Mouse (Mus musculus) midbrain, embryonic 10.5 days (tissue): ENCODE results near the gene Snx13. TPM values are rescaled to one million over a fixed set of nuclear protein-coding genes. Genes with fewer than 3 reads are reported as not detected.

Experiments
- DNase-seq: peaks from one replicate; pipeline ENCODE4 v3.0.0-alpha.2; 2017; ENCODE audit warnings: low spot score
- H3K27ac ChIP-seq: fragments of 300-500 bp; sonication (generic); replicated peaks from 2 replicates; pipeline ENCODE4 v1.5.1; 2016; ENCODE audit warnings: mild to moderate bottlenecking
- H3K27me3 ChIP-seq: fragments of 300-500 bp; sonication (generic); 2 replicates; pipeline ENCODE4 v1.6.1; 2016; ENCODE audit warnings: low read depth, mild to moderate bottlenecking; ENCODE audit not compliant: poor library complexity, severe bottlenecking
- H3K36me3 ChIP-seq: fragments of 300-500 bp; sonication (generic); 2 replicates; pipeline ENCODE4 v1.6.1; 2016; ENCODE audit warnings: mild to moderate bottlenecking, moderate library complexity
- H3K4me1 ChIP-seq: fragments of 300-500 bp; sonication (generic); 2 replicates; pipeline ENCODE4 v1.6.1; 2016
- H3K4me3 ChIP-seq: fragments of 300-500 bp; sonication (generic); 2 replicates; pipeline ENCODE4 v1.5.1; 2016; ENCODE audit warnings: mild to moderate bottlenecking, moderate library complexity
- H3K9me3 ChIP-seq: fragments of 300-500 bp; sonication (generic); replicated peaks from 2 replicates; pipeline ENCODE4 v1.6.1; 2016; ENCODE audit warnings: mild to moderate bottlenecking
- WGBS: fragments of 180-500 bp; shearing (Covaris S2); methylation state at CpG from one replicate; pipeline ENCODE4 v1.1.7; 2016; 5-methylcytosine and 5-hydroxymethylcytosine counted together
- microRNA counts: library from miRNA; unstranded; fragments of <30 nt; microRNA quantifications from one replicate; lab custom pipeline; 2017
- microRNA-seq: library from miRNA; unstranded; fragments of <30 nt; microRNA quantifications from one replicate; pipeline ENCODE4, GENCODE M21; 2017
- polyA plus RNA-seq: library from polyadenylated mRNA; unstranded; fragments of >200 nt; fragmentation: Nextera tagmentation; extraction: Ambion mirVana; gene quantifications from 2 replicates; pipeline ENCODE4 v1.2.1, GENCODE M21; 2016

Gene Snx13
- polyA plus RNA-seq, 1 experiment from 2014 or later = 15.3 TPM

GRCm38 (mm10) chr12:35161690-35162089 lies 114.7 kb downstream of the Snx13 start:
- Histone ChIP-seq H3K4me1 (peaks cover 8% of the 10 kb centered on the region), H3K9me3 (no peaks in the 10 kb centered on the region), H3K27ac (no peak overlapping the region), H3K27me3 (no peaks in the 10 kb centered on the region), H3K36me3 (no peaks in the 10 kb centered on the region), H3K4me3 (no peak overlapping the region)
- no peak for DNase-seq
- 82% methylated on average over 4 of the region's 4 CpGs for WGBS

GRCm38 (mm10) chr12:35170275-35170674 lies 123.3 kb downstream of the Snx13 start:
- 65% methylated on average over 4 of the region's 4 CpGs for WGBS
- Histone ChIP-seq H3K27me3 (no peaks in the 10 kb centered on the region), H3K4me1 (no peaks in the 10 kb centered on the region), H3K9me3 (no peaks in the 10 kb centered on the region), H3K36me3 (no peaks in the 10 kb centered on the region), H3K4me3 (no peak overlapping the region), H3K27ac (no peak overlapping the region)
- no peak for DNase-seq

DNA sequence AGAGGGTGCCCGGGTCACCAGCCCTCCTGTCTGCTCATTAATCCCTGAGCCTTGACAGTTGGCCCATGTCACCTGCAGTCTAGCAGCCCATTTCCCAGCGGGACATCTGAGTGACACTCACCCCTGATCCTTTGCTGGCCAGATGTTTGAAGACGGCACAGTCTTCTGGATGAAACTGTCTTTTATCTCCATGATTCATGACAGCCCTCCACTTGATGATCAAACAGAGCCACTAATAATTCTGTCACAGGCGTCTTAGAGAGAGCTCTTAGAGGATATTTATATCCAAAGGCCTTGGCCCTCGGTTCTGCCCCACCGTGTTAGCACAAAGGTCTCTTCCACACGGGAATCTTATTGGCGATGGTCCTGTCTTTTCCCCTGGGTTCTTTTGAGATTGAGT lies 129.0 kb downstream of the Snx13 start:
- no peaks in the 10 kb centered on the region for H3K36me3 ChIP-seq
- peaks cover 6% of the 10 kb centered on the region; the same call in 1 of the 2 replicates for H3K4me1 ChIP-seq
- no peaks in the 10 kb centered on the region for H3K9me3 ChIP-seq
- no peak overlapping the region for H3K27ac ChIP-seq
- no peaks in the 10 kb centered on the region for H3K27me3 ChIP-seq
- WGBS = 63% methylated on average over 8 of the region's 8 CpGs
- no peak overlapping the region for H3K4me3 ChIP-seq
- no peak for DNase-seq

GRCm38 (mm10) chr12:35176628-35177027 lies 129.6 kb downstream of the Snx13 start:
- no peak for DNase-seq
- 91% methylated on average over 3 of the region's 3 CpGs for WGBS

GRCm38 (mm10) chr12:35182675-35183074 lies 135.7 kb downstream of the Snx13 start:
- Histone ChIP-seq H3K4me1 (no peaks in the 10 kb centered on the region), H3K27me3 (no peaks in the 10 kb centered on the region), H3K4me3 (no peak overlapping the region), H3K27ac (no peak overlapping the region), H3K9me3 (no peaks in the 10 kb centered on the region), H3K36me3 (no peaks in the 10 kb centered on the region)
- WGBS = 15% methylated on average over 3 of the region's 3 CpGs
- DNase-seq = peak; percentile 77

More at GRCm38 (mm10) chr12:35176628-35177027, 129.6 kb downstream of the Snx13 start:
- H3K4me3 ChIP-seq = no peak overlapping the region
- no peaks in the 10 kb centered on the region for H3K27me3 ChIP-seq
- H3K4me1 ChIP-seq = peaks cover 6% of the 10 kb centered on the region; the same call in 1 of the 2 replicates
- no peak overlapping the region for H3K27ac ChIP-seq
- H3K9me3 ChIP-seq = no peaks in the 10 kb centered on the region
- H3K36me3 ChIP-seq = no peaks in the 10 kb centered on the region

- H3K36me3 ChIP-seq = no peaks in the 10 kb centered on the region
- 78% methylated on average over 5 of the region's 5 CpGs for WGBS
- no peaks in the 10 kb centered on the region for H3K9me3 ChIP-seq
- no peaks in the 10 kb centered on the region for H3K4me1 ChIP-seq
- H3K27ac ChIP-seq = no peak overlapping the region
- H3K4me3 ChIP-seq = no peak overlapping the region
- H3K27me3 ChIP-seq = no peaks in the 10 kb centered on the region
- DNase-seq = no peak
These were observed 137.3 kb downstream of the Snx13 start for GRCm38 (mm10) chr12:35184261-35184660.

DNA sequence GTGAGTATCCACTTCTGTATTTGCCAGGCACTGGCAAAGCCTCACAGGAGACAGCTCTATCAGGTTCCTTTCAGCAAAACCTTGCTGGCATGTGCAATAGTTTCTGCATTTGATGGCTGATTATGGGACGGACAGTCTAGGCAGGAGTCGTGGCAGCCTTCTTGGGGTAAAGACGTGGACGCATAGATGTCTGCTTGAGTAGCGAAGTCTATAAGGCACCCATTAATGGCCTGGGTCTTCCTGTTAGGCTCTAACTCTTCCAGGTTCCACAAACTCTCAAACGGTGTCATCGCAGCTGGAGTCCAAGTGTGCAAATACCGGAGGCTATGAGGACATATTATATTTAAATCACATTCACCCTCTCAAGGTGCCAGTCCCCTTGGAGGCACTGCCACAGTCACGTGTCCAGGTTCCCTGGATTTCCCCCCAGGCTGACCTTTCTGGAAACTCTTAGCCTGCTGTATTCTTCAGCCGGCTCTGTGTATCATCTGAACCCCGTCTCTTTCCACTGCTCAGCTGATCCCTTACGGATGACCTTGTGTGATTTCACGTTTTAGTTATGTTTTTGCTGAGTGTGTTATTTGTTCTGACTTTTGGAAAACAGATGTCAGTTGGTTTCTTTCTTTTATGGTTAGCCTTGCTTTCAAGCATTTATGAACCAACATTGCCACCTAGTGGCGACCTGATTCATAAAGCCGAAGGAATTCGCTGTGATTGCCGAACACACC lies 144.9 kb downstream of the Snx13 start:
- no peaks in the 10 kb centered on the region for H3K36me3 ChIP-seq
- peak; percentile 68 for DNase-seq
- H3K27ac ChIP-seq = no peak overlapping the region
- no peaks in the 10 kb centered on the region for H3K27me3 ChIP-seq
- 58% methylated on average over 17 of the region's 17 CpGs for WGBS
- peak overlapping the region; percentile 42; the same call in 1 of the 2 replicates for H3K4me3 ChIP-seq
- H3K4me1 ChIP-seq = no peaks in the 10 kb centered on the region
- no peaks in the 10 kb centered on the region for H3K9me3 ChIP-seq

DNA sequence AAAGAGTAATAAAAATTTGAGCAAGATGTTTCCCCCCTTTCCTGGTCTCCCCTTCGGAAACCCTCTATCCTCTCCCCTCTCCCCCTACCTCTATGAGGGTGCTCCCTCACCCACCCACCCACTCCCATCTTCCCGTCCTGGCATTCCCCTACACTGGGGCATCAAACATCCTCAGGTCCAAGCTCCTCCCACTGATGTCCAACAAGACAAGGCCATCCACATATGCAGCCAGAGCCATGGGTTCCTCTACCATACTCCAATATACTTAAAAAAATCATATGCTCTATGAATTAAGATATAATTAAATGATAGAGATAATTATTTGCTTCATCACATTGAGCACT lies 145.4 kb downstream of the Snx13 start:
- Histone ChIP-seq H3K4me3 (peak overlapping the region; percentile 42; the same call in 1 of the 2 replicates), H3K4me1 (no peaks in the 10 kb centered on the region), H3K27ac (no peak overlapping the region), H3K27me3 (no peaks in the 10 kb centered on the region), H3K36me3 (no peaks in the 10 kb centered on the region), H3K9me3 (no peaks in the 10 kb centered on the region)
- WGBS = 29% methylated on average over 2 of the region's 2 CpGs
- no peak for DNase-seq

MicroRNA genes within 50 kb of the gene (microRNA counts, 519-probe panel; counts per million panel counts)
- not detected for microRNA mmu-miR-680 (lab: Ali Mortazavi, UCI)

Small RNAs within 50 kb of the gene (microRNA-seq; reads per million reads assigned to microRNA genes)
- not detected for gene Mir680-3

Other genes starting within 250 kb of the Snx13 start
- gene Hdac9, start 130.1 kb upstream of the Snx13 start, polyA plus RNA-seq = 7.9 and 12.0 TPM in 2 replicates
- not detected in 2 replicates for gene Prps1l1, start 62.4 kb upstream of the Snx13 start, polyA plus RNA-seq